Mouse (Mus musculus): ENCODE measurements around the gene Csl.

Csl gene

DNA sequence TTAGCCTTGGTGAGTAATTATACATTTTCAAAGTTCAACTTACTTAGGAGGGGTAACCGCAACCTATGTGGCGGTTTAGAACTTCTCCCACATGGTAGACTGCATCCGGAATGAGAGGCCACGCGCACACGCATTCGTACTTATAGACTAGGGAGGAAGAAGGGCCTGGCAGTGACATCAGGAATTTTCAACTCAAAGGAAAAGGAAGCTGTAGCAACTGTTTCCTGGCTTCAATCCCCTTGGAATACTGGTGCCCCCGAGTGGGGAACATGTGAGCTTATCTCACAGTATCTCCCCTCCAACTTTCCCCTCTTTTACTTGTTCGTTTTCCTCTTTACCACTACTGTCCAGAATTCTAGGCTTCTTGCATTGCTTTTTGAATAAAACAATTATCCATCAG, at the start of gene Csl:
Gene Csl (minus strand): TSS at position 101 of the 400 bp plus-strand sequence.
- DNase-seq (ENCODE audit: low spot score) = no peak

GRCm38 (mm10) chr10:99789418-99789817, 30.0 kb upstream of the Csl start:
- DNase-seq (ENCODE audit: low spot score) = no peak

DNA sequence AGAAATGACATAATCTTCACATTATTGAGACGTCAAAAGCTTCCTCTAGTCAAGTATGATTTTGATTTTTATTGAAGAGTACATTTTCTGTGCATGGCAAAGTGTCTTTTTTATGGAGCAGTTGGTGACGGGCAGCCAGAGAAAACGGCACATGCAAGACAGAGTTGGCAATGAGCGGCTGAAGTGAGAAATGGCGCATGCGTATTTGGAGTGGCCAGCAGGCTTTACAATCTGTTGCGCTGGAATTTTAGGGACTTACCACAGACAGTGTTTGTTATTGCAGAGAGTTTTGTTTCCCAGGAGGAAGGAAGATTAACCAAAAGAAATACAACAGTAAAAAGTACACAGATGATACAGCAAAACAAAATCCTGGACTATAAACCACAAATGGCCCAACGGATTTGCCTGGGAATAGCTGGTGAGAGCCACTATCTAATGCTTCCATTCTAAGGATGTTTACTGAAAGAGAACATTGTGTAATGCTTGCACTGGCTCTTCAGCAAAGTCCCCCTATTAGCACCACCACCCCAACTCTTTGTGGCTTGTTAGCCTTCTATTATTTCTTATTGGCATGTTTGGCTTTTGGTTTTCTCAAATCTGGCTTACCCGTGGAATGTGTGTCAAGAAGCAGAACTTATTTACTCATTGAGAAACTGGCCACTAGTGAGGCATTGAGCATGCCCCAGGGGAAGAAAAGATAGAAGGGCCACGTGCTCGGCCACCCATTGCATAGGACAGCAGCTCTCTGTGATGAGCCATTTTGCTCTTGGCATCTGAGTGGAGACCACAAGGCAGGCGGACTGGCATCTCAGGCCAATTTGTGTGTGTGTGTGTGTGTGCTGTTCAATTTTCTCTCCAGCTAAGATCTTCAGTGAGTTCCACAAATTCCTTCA, 15.0 kb upstream of the Csl start:
- no peak for DNase-seq (ENCODE audit: low spot score)

DNA sequence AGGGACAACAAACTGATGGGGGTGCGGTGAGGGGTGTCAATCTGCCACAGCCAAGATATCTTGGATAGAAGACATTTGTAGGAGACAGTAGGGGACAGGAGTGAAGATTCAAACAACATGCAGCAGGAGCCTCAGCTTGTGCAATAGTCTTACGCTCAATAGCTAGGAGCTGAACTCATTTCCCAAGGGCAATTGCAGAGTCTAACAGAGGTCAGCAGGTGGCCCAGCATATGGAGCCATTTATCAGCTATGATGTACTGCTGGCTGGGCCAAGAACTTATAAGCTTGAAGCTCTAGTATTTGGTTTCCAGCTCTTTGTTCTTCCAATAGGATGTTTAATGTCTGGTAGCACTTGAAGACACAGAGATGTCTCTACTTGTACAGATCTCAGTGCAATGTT, 9.3 kb downstream of the Csl start:
- no peak for DNase-seq (ENCODE audit: low spot score)

DNA sequence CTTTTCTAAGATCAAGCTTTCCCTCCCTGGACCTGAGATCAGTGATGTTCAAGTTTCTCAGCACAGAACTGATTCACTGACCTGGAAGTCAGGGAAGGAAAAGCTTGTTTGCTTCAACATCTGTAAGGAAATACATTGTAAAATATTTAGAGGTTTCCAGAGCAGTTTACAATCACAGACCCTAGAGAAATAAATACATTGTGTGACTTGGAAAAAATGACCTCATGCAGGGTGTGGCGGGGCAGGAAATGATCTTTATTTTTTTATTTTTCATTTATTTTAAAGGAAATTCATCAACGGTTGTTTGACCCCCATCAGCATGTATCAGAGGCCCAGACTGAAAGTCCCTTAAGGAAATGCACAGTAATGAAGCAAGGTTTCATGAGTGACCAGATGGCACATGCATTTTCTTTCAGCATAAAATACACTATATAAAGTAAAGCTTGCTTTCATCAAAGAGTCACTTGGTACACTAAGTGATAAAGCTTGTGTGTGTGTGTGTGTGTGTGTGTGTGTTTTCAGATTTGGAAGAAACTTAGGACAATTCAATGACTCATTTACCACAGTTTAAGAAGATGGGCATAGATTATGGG, 10.7 kb downstream of the Csl start:
- no peak for DNase-seq (ENCODE audit: low spot score)

- no peak for DNase-seq (ENCODE audit: low spot score)
Observed at GRCm38 (mm10) chr10:99748009-99748408, 11.4 kb downstream of the Csl start.

GRCm38 (mm10) chr10:99741609-99742280, 17.7 kb downstream of the Csl start:
- DNase-seq (ENCODE audit: low spot score) = no peak

DNA sequence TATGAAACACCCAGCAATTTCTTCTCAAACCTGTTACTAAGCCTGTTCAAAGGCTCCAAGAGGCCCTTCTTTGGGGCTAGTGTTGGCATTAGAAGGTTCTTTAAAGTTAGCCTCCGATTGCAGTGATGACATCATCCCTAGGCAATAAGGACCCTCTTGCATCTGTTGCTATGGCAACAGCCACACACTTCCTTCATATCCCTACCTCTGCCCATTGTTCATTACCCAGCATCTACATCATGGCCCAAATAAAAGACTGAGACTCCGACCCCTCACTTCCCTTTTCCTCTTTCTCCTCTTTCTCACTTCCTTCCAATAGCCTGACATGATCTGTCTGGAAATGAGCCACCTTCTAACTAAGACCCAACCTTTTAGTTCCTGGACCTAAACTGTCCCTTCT, 46.3 kb downstream of the Csl start:
- DNase-seq (ENCODE audit: low spot score) = no peak

- DNase-seq (ENCODE audit: low spot score) = no peak
Observed at GRCm38 (mm10) chr10:99711567-99711966, 47.9 kb downstream of the Csl start.
